Mouse (Mus musculus): ENCODE measurements at regions not wholly inside any gene's neighbourhood (a gene's known extent, or its start where the extent isn't known, plus 50 kb on each side); places are given as distances from the start of the nearest gene placed in this dataset.

GRCm38 (mm10) chr15:69575611-69576153 is 3075.0 kb upstream of the Lrrc6 start:
- TF ChIP-seq CTCF (conservative IDR thresholded peaks at IDR 0.05 in 1 of 2, IDR thresholded peaks at IDR 0.05 in 1 of 2; ENCODE audit: low read depth in 2 of 2, low read length in 2 of 2) (no peak), USF2 (conservative IDR thresholded peaks at IDR 0.05; ENCODE audit: low read depth, low read length) (no peak), POLR2A (IDR thresholded peaks at IDR 0.05; ENCODE audit: low read depth, low read length) (no peak), TCF12 (IDR thresholded peaks at IDR 0.05; ENCODE audit: low read depth, low read length) (no peak), E2F4 (IDR thresholded peaks at IDR 0.05; ENCODE audit: insufficient replicate concordance, low read depth, low read length) (no peak), CHD2 (IDR thresholded peaks at IDR 0.05; ENCODE audit: low read length) (no peak), ZC3H11A (IDR thresholded peaks at IDR 0.05; ENCODE audit: low read depth, low read length) (no peak), GABPA (IDR thresholded peaks at IDR 0.05; ENCODE audit: insufficient replicate concordance, low read depth, low read length) (no peak), ZNF384 (IDR thresholded peaks at IDR 0.05; ENCODE audit: low read depth, low read length) (no peak), ZMIZ1 (IDR thresholded peaks at IDR 0.05; ENCODE audit: low read depth, low read length) (no peak)
